Mouse (Mus musculus) CH12.LX (cell line): Measurements from ENCODE around the gene Atg4b.
A peak's percentile ranks its signal among the peaks of the same experiment; 100 is the strongest.

Experiments used
- BHLHE40 ChIP-seq: IDR thresholded peaks from 2 replicates; pipeline ENCODE4 v1.6.1; 2011; ENCODE audit warnings: mild to moderate bottlenecking, low read depth, low read length, improper control_type of control experiment
- CTCF ChIP-seq, 2 experiments: IDR thresholded peaks in 1 of 2; conservative IDR thresholded peaks in 1 of 2; 2 replicates each; pipeline ENCODE4 v1.5.1; 2011 to 2012; ENCODE audit warnings: low read depth in 2 of 2, low read length in 2 of 2, improper control_type of control experiment in 1 of 2, inconsistent platforms in 1 of 2, mild to moderate bottlenecking in 1 of 2, moderate library complexity in 1 of 2
- EP300 ChIP-seq: IDR thresholded peaks from 2 replicates; pipeline ENCODE4 v1.6.1; 2011; ENCODE audit warnings: low read length, improper control_type of control experiment
- ETS1 ChIP-seq: conservative IDR thresholded peaks from 2 replicates; pipeline ENCODE4 v1.6.1; 2012; ENCODE audit warnings: low read depth, mild to moderate bottlenecking, inconsistent platforms, low read length, improper control_type of control experiment, moderate library complexity
- PAX5 ChIP-seq: IDR thresholded peaks from 2 replicates; pipeline ENCODE4 v1.6.1; 2012; ENCODE audit warnings: low read length, inconsistent platforms, mixed read lengths
- POLR2A ChIP-seq: IDR thresholded peaks from 2 replicates; pipeline ENCODE4 v1.6.1; 2011; ENCODE audit warnings: low read depth, mild to moderate bottlenecking, improper control_type of control experiment, low read length
- SIN3A ChIP-seq: IDR thresholded peaks from 2 replicates; pipeline ENCODE4 v1.6.1; 2012; ENCODE audit warnings: low read length, improper control_type of control experiment, inconsistent platforms
- SMC3 ChIP-seq: IDR thresholded peaks from 2 replicates; pipeline ENCODE4 v1.6.1; 2011; ENCODE audit warnings: low read depth, low read length, improper control_type of control experiment
- USF2 ChIP-seq: conservative IDR thresholded peaks from 2 replicates; pipeline ENCODE4 v1.6.1; 2011; ENCODE audit warnings: low read depth, low read length, improper control_type of control experiment

DNA sequence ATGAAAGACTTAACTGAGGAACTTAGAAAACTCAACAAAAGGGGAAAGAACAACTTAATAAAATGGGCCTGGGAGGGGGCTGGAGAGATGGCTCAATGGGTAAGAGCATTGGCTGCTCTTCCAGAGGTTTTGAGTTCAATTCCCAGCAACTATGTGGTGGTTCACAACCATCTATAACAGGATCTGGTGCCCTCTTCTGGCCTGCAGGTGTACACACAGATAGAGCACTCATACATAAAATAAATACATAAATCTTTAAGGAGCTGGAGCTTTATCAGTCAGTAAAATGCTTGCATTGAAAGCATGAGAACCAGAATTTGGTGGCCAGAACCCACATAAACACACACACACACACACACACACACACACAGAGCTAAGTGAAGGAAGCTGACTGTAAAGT, 8.4 kb upstream of the Atg4b start:
- TF ChIP-seq CTCF (conservative IDR thresholded peaks at IDR 0.05 in 1 of 2, IDR thresholded peaks at IDR 0.05 in 1 of 2; ENCODE audit: low read depth in 2 of 2, low read length in 2 of 2) (peak in 1 of 2 experiments; percentile 36; a peak in 2 of 4 replicates), SMC3 (no peak), PAX5 (no peak), USF2 (no peak), ETS1 (no peak), BHLHE40 (no peak), SIN3A (no peak), EP300 (no peak), POLR2A (no peak)
